Mouse (Mus musculus) small intestine, adult 2 months (tissue): ENCODE data around the gene Rnf151.

ENCODE experiments used
- CTCF ChIP-seq: fragments of 200-500 bp; IDR thresholded peaks from 2 replicates; pipeline ENCODE4 v1.5.1; 2012; ENCODE audit warnings: low read depth, mild to moderate bottlenecking, control low read depth, inconsistent platforms, low read length, moderate library complexity, mixed read lengths; ENCODE audit not compliant: insufficient replicate concordance, insufficient read length; ENCODE audit errors: extremely low read depth
- POLR2A ChIP-seq: fragments of 200-500 bp; IDR thresholded peaks from 2 replicates; pipeline ENCODE4 v1.6.1; 2012; ENCODE audit warnings: low read depth, mild to moderate bottlenecking, control low read depth, inconsistent platforms, low read length, moderate library complexity

GRCm38 (mm10) chr17:24757394-24757793, 39.5 kb upstream of the Rnf151 start:
- no peak for TF ChIP-seq POLR2A
- no peak for TF ChIP-seq CTCF
